Mouse (Mus musculus) forebrain, embryonic 12.5 days (tissue): ENCODE measurements around the gene Mcm8. TPM values are rescaled to one million over a fixed set of nuclear protein-coding genes. Genes with fewer than 3 reads are reported as not detected.
A peak's percentile ranks its signal among the peaks of the same experiment; 100 is the strongest.

ENCODE experiments used
- ATAC-seq: fragments of 200-750 bp; cut with Nextera tagmentation; 2 replicates; pipeline ENCODE4 v1.8.0; 2017; ENCODE audit warnings: moderate TSS enrichment; ENCODE audit not compliant: low FRiP score
- H3K27ac ChIP-seq: fragments of 300-500 bp; sonication (generic); 2 replicates; pipeline ENCODE4 v1.5.1; 2016; ENCODE audit warnings: mild to moderate bottlenecking
- H3K27me3 ChIP-seq: fragments of 300-500 bp; sonication (generic); 2 replicates; pipeline ENCODE4 v1.6.1; 2016; ENCODE audit warnings: mild to moderate bottlenecking
- H3K36me3 ChIP-seq: fragments of 300-500 bp; sonication (generic); replicated peaks from 2 replicates; pipeline ENCODE4 v1.6.1; 2016; ENCODE audit warnings: mild to moderate bottlenecking
- H3K4me1 ChIP-seq: fragments of 300-500 bp; sonication (generic); 2 replicates; pipeline ENCODE4 v1.6.1; 2016
- H3K4me2 ChIP-seq: fragments of 300-500 bp; sonication (generic); 2 replicates; pipeline ENCODE4 v1.6.1; 2016; ENCODE audit warnings: mild to moderate bottlenecking, moderate library complexity
- H3K4me3 ChIP-seq: fragments of 300-500 bp; sonication (generic); replicated peaks from 2 replicates; pipeline ENCODE4 v1.5.1; 2016; ENCODE audit warnings: mild to moderate bottlenecking
- H3K9ac ChIP-seq: fragments of 300-500 bp; sonication (generic); 2 replicates; pipeline ENCODE4 v1.6.1; 2016; ENCODE audit warnings: mild to moderate bottlenecking
- H3K9me3 ChIP-seq: fragments of 300-500 bp; sonication (generic); 2 replicates; pipeline ENCODE4 v1.6.1; 2016
- WGBS: fragments of 180-500 bp; shearing (Covaris S2); methylation state at CpG from one replicate; pipeline ENCODE4 v1.1.7; 2016; 5-methylcytosine and 5-hydroxymethylcytosine counted together
- polyA plus RNA-seq: library from polyadenylated mRNA; unstranded; fragments of >200 nt; fragmentation: Nextera tagmentation; extraction: Ambion mirVana; gene quantifications from 2 replicates; pipeline ENCODE4 v1.2.1, GENCODE M21; 2016

Mcm8 gene
- polyA plus RNA-seq, 1 experiment from 2014 or later = 23.5 TPM

GRCm38 (mm10) chr2:132848361-132848760 is 32.4 kb downstream of the Mcm8 start:
- no peak overlapping the region for H3K4me3 ChIP-seq
- H3K9me3 ChIP-seq = no peaks in the 10 kb centered on the region
- H3K27ac ChIP-seq = no peak overlapping the region
- peak overlapping the region; percentile 76 for H3K4me2 ChIP-seq
- peaks cover 21% of the 10 kb centered on the region for H3K36me3 ChIP-seq
- 89% methylated on average over 4 of the region's 4 CpGs for WGBS
- no peaks in the 10 kb centered on the region for H3K27me3 ChIP-seq
- no peak overlapping the region for H3K9ac ChIP-seq
- ATAC-seq = no peak
- H3K4me1 ChIP-seq = peaks cover 14% of the 10 kb centered on the region

- no peak overlapping the region for H3K4me2 ChIP-seq
- H3K36me3 ChIP-seq = peaks cover 23% of the 10 kb centered on the region
- H3K4me3 ChIP-seq = no peak overlapping the region
- H3K4me1 ChIP-seq = peaks cover 14% of the 10 kb centered on the region
- no peak overlapping the region for H3K27ac ChIP-seq
- no peaks in the 10 kb centered on the region for H3K9me3 ChIP-seq
- ATAC-seq = no peak
- no peaks in the 10 kb centered on the region for H3K27me3 ChIP-seq
- WGBS = 96% methylated on average over 6 of the region's 6 CpGs
- no peak overlapping the region for H3K9ac ChIP-seq
These were observed 33.2 kb downstream of the Mcm8 start for GRCm38 (mm10) chr2:132849141-132849540.

GRCm38 (mm10) chr2:132853051-132853450 is 37.1 kb downstream of the Mcm8 start:
- WGBS = 87% methylated on average over 1 of the region's 1 CpGs

GRCm38 (mm10) chr2:132856333-132856732 is 40.4 kb downstream of the Mcm8 start:
- H3K36me3 ChIP-seq = peaks cover 19% of the 10 kb centered on the region
- no peak overlapping the region for H3K27ac ChIP-seq
- no peaks in the 10 kb centered on the region for H3K4me1 ChIP-seq
- H3K4me3 ChIP-seq = no peak overlapping the region
- H3K4me2 ChIP-seq = no peak overlapping the region
- H3K9ac ChIP-seq = no peak overlapping the region
- ATAC-seq = no peak
- WGBS = 80% methylated on average over 5 of the region's 5 CpGs
- H3K9me3 ChIP-seq = no peaks in the 10 kb centered on the region
- H3K27me3 ChIP-seq = no peaks in the 10 kb centered on the region

More at GRCm38 (mm10) chr2:132853051-132853450, 37.1 kb downstream of the Mcm8 start:
- Histone ChIP-seq H3K4me2 (no peak overlapping the region), H3K27ac (no peak overlapping the region), H3K9me3 (no peaks in the 10 kb centered on the region), H3K27me3 (no peaks in the 10 kb centered on the region), H3K36me3 (peaks cover 26% of the 10 kb centered on the region), H3K4me3 (no peak overlapping the region), H3K4me1 (peaks cover 5% of the 10 kb centered on the region), H3K9ac (no peak overlapping the region)
- no peak for ATAC-seq

GRCm38 (mm10) chr2:132860435-132860834 is 44.5 kb downstream of the Mcm8 start:
- Histone ChIP-seq H3K27me3 (no peaks in the 10 kb centered on the region), H3K36me3 (peaks cover 10% of the 10 kb centered on the region), H3K9ac (no peak overlapping the region), H3K4me2 (no peak overlapping the region), H3K4me1 (no peaks in the 10 kb centered on the region), H3K27ac (no peak overlapping the region), H3K9me3 (no peaks in the 10 kb centered on the region), H3K4me3 (no peak overlapping the region)
- ATAC-seq = no peak

GRCm38 (mm10) chr2:132861456-132861855 is 45.5 kb downstream of the Mcm8 start:
- Histone ChIP-seq H3K27me3 (no peaks in the 10 kb centered on the region), H3K9ac (no peak overlapping the region), H3K4me1 (no peaks in the 10 kb centered on the region), H3K36me3 (peaks cover 17% of the 10 kb centered on the region), H3K4me2 (no peak overlapping the region), H3K4me3 (no peak overlapping the region), H3K27ac (no peak overlapping the region), H3K9me3 (no peaks in the 10 kb centered on the region)
- ATAC-seq = no peak
- WGBS = 96% methylated on average over 2 of the region's 2 CpGs

GRCm38 (mm10) chr2:132863325-132863724 is 47.4 kb downstream of the Mcm8 start:
- no peaks in the 10 kb centered on the region for H3K4me1 ChIP-seq
- H3K9ac ChIP-seq = no peak overlapping the region
- H3K27ac ChIP-seq = no peak overlapping the region
- H3K4me2 ChIP-seq = no peak overlapping the region
- no peak for ATAC-seq
- 93% methylated on average over 2 of the region's 2 CpGs for WGBS
- no peaks in the 10 kb centered on the region for H3K27me3 ChIP-seq
- H3K9me3 ChIP-seq = no peaks in the 10 kb centered on the region
- peaks cover 22% of the 10 kb centered on the region for H3K36me3 ChIP-seq
- H3K4me3 ChIP-seq = no peak overlapping the region

GRCm38 (mm10) chr2:132867521-132867920 is 51.6 kb downstream of the Mcm8 start:
- 87% methylated on average over 5 of the region's 5 CpGs for WGBS
- Histone ChIP-seq H3K9ac (no peak overlapping the region), H3K4me3 (no peak overlapping the region), H3K27me3 (no peaks in the 10 kb centered on the region), H3K36me3 (peaks cover 22% of the 10 kb centered on the region), H3K9me3 (no peaks in the 10 kb centered on the region), H3K4me2 (no peak overlapping the region), H3K4me1 (no peaks in the 10 kb centered on the region), H3K27ac (no peak overlapping the region)
- ATAC-seq = no peak

GRCm38 (mm10) chr2:132869682-132870081 is 53.7 kb downstream of the Mcm8 start:
- H3K4me2 ChIP-seq = no peak overlapping the region
- no peaks in the 10 kb centered on the region for H3K27me3 ChIP-seq
- ATAC-seq = no peak
- no peak overlapping the region for H3K27ac ChIP-seq
- 95% methylated on average over 5 of the region's 5 CpGs for WGBS
- no peaks in the 10 kb centered on the region for H3K9me3 ChIP-seq
- peaks cover 17% of the 10 kb centered on the region for H3K36me3 ChIP-seq
- no peaks in the 10 kb centered on the region for H3K4me1 ChIP-seq
- no peak overlapping the region for H3K4me3 ChIP-seq
- no peak overlapping the region for H3K9ac ChIP-seq

- Histone ChIP-seq H3K9ac (no peak overlapping the region), H3K4me3 (no peak overlapping the region), H3K4me2 (no peak overlapping the region), H3K27ac (no peak overlapping the region), H3K4me1 (no peaks in the 10 kb centered on the region), H3K36me3 (peaks cover 14% of the 10 kb centered on the region), H3K9me3 (no peaks in the 10 kb centered on the region), H3K27me3 (no peaks in the 10 kb centered on the region)
- no peak for ATAC-seq
- WGBS = 88% methylated on average over 4 of the region's 4 CpGs
These were observed 54.3 kb downstream of the Mcm8 start for GRCm38 (mm10) chr2:132870286-132870685.

- Histone ChIP-seq H3K4me2 (no peak overlapping the region), H3K27me3 (no peaks in the 10 kb centered on the region; the same call in 1 of the 2 replicates), H3K36me3 (0 out of 2 replicates have a peak, but pooled peaks cover 4% of the 10 kb centered on the region), H3K4me1 (no peaks in the 10 kb centered on the region), H3K9ac (no peak overlapping the region), H3K9me3 (no peaks in the 10 kb centered on the region), H3K27ac (no peak overlapping the region), H3K4me3 (no peak overlapping the region)
- 76% methylated on average over 3 of the region's 3 CpGs for WGBS
- no peak for ATAC-seq
These were observed 55.7 kb downstream of the Mcm8 start for GRCm38 (mm10) chr2:132871663-132872062.

- Histone ChIP-seq H3K27me3 (peaks cover 18% of the 10 kb centered on the region), H3K9ac (no peak overlapping the region), H3K4me2 (no peak overlapping the region), H3K27ac (no peak overlapping the region), H3K4me1 (0 out of 2 replicates have a peak, but pooled peaks cover 2% of the 10 kb centered on the region), H3K9me3 (no peaks in the 10 kb centered on the region), H3K4me3 (no peak overlapping the region), H3K36me3 (no peaks in the 10 kb centered on the region)
- WGBS = 85% methylated on average over 10 of the region's 10 CpGs
- no peak for ATAC-seq
These were observed 57.9 kb downstream of the Mcm8 start for GRCm38 (mm10) chr2:132873657-132874326.

GRCm38 (mm10) chr2:132876991-132877390 is 61.0 kb downstream of the Mcm8 start:
- H3K27ac ChIP-seq = no peak overlapping the region
- no peak for ATAC-seq
- H3K4me1 ChIP-seq = peaks cover 24% of the 10 kb centered on the region
- WGBS = 71% methylated on average over 1 of the region's 1 CpGs
- H3K9me3 ChIP-seq = no peaks in the 10 kb centered on the region
- H3K27me3 ChIP-seq = peaks cover 50% of the 10 kb centered on the region
- H3K36me3 ChIP-seq = no peaks in the 10 kb centered on the region
- no peak overlapping the region for H3K9ac ChIP-seq
- H3K4me2 ChIP-seq = no peak overlapping the region
- no peak overlapping the region for H3K4me3 ChIP-seq
